Mouse (Mus musculus) kidney, adult 2 months (tissue): ENCODE measurements around the gene Cryzl1.

Experiments
- CTCF ChIP-seq: fragments of 200-500 bp; conservative IDR thresholded peaks from 2 replicates; pipeline ENCODE4 v1.5.1; 2011; ENCODE audit warnings: low read depth, mild to moderate bottlenecking, control low read depth, low read length, moderate library complexity, mixed read lengths; ENCODE audit not compliant: insufficient read depth, insufficient read length
- POLR2A ChIP-seq: fragments of 200-500 bp; IDR thresholded peaks from one replicate; pipeline ENCODE4 v1.6.1; 2011; ENCODE audit warnings: low read depth, low read length, control low read depth

DNA sequence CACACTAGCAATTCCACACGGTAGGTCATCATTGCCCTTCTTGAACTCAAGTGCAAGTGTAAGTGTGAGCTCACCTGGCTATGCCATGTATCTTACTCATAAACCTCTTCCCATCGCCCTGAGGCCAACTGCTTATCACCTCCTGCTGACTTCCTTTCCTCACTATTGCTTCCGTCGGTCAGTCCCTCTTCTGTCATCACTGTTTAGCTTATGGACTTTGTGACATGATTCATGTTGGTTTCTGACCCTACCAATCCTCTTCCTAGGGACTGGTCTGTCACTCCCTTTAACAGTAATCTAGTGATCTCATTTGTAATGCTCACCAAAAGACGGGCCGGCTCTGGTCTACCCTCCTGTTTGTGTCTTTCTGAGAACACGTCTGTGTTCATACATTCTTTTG is 18.5 kb downstream of the Cryzl1 start:
- no peak for TF ChIP-seq CTCF
- no peak for TF ChIP-seq POLR2A
